Mouse (Mus musculus) adipocyte (in vitro differentiated cells): ENCODE results near the gene Mrpl33.
A peak's percentile ranks its signal among the peaks of the same experiment; 100 is the strongest.
"Not testable (repeated sequence)": the region's sequence is repeated elsewhere in the genome, so short reads cannot be mapped to it uniquely, and the experiment has no call there.

Source experiments
- DNase-seq: peaks from one replicate; pipeline ENCODE4 v3.0.0-alpha.2; 2016; ENCODE audit warnings: low spot score

Gene Mrpl33

GRCm38 (mm10) chr5:31597430-31597944 is 752 bp downstream of the Mrpl33 start:
- no peak for DNase-seq

- no peak for DNase-seq
Observed at GRCm38 (mm10) chr5:31598121-31598520, 1.4 kb downstream of the Mrpl33 start.

GRCm38 (mm10) chr5:31598579-31598978 is 1.8 kb downstream of the Mrpl33 start:
- peak; percentile 44 for DNase-seq

GRCm38 (mm10) chr5:31599161-31599560 is 2.4 kb downstream of the Mrpl33 start:
- no peak for DNase-seq

- no peak for DNase-seq
Observed at GRCm38 (mm10) chr5:31601162-31601722, 4.5 kb downstream of the Mrpl33 start.

- DNase-seq = peak; percentile 96
Observed at GRCm38 (mm10) chr5:31602377-31602776, 5.6 kb downstream of the Mrpl33 start.

- DNase-seq = no peak
Observed at GRCm38 (mm10) chr5:31603766-31604165, 7.0 kb downstream of the Mrpl33 start.

GRCm38 (mm10) chr5:31606151-31606550 is 9.4 kb downstream of the Mrpl33 start:
- peak; percentile 70 for DNase-seq

- no peak for DNase-seq
Observed at GRCm38 (mm10) chr5:31610376-31611086, 13.8 kb downstream of the Mrpl33 start.

- DNase-seq = no peak
Observed at GRCm38 (mm10) chr5:31611186-31611585, 14.5 kb downstream of the Mrpl33 start.

GRCm38 (mm10) chr5:31613852-31614286 is 17.1 kb downstream of the Mrpl33 start:
- peak; percentile 94 for DNase-seq

GRCm38 (mm10) chr5:31614339-31615025 is 17.7 kb downstream of the Mrpl33 start:
- no peak for DNase-seq

- DNase-seq = no peak
Observed at GRCm38 (mm10) chr5:31620326-31620725, 23.6 kb downstream of the Mrpl33 start.

- peak; percentile 21 for DNase-seq
Observed at GRCm38 (mm10) chr5:31627117-31627516, 30.4 kb downstream of the Mrpl33 start.

- no peak for DNase-seq
Observed at GRCm38 (mm10) chr5:31627562-31628526, 31.1 kb downstream of the Mrpl33 start.

- peak; percentile 47 for DNase-seq
Observed at GRCm38 (mm10) chr5:31628555-31628954, 31.8 kb downstream of the Mrpl33 start.

GRCm38 (mm10) chr5:31630064-31630463 is 33.3 kb downstream of the Mrpl33 start:
- no peak for DNase-seq

GRCm38 (mm10) chr5:31631169-31631568 is 34.4 kb downstream of the Mrpl33 start:
- DNase-seq = not testable (repeated sequence)

- no peak for DNase-seq
Observed at GRCm38 (mm10) chr5:31634161-31634560, 37.4 kb downstream of the Mrpl33 start.

GRCm38 (mm10) chr5:31634679-31635078 is 37.9 kb downstream of the Mrpl33 start:
- DNase-seq = no peak

- DNase-seq = no peak
Observed at GRCm38 (mm10) chr5:31636636-31637253, 40.0 kb downstream of the Mrpl33 start.
